Mouse (Mus musculus) liver, adult 2 months (tissue): ENCODE measurements around the gene Ramp1. TPM values are rescaled to one million over a fixed set of nuclear protein-coding genes. Genes with fewer than 3 reads are reported as not detected.

Source experiments
- DNase-seq: peaks from one replicate; pipeline ENCODE4 v3.0.0-alpha.2; 2011; ENCODE audit warnings: low read depth, low spot score; ENCODE audit errors: extremely low read depth
- H3K27ac ChIP-seq: fragments of 200-500 bp; replicated peaks from 2 replicates; pipeline ENCODE4 v1.5.1; 2012; ENCODE audit warnings: low read depth, mild to moderate bottlenecking, control low read depth, inconsistent platforms, low read length; ENCODE audit not compliant: insufficient read depth
- H3K27me3 ChIP-seq: fragments of 200-500 bp; 2 replicates; pipeline ENCODE4 v1.6.1; 2012; ENCODE audit warnings: mild to moderate bottlenecking, moderate library complexity, low read length, inconsistent platforms; ENCODE audit not compliant: control insufficient read depth, insufficient read depth
- H3K36me3 ChIP-seq: fragments of 200-500 bp; 2 replicates; pipeline ENCODE4 v1.6.1; 2012; ENCODE audit warnings: low read length, inconsistent platforms; ENCODE audit not compliant: control insufficient read depth, insufficient read depth
- H3K4me1 ChIP-seq: fragments of 200-500 bp; 2 replicates; pipeline ENCODE4 v1.6.1; 2011; ENCODE audit warnings: low read length; ENCODE audit not compliant: control insufficient read depth, insufficient read depth
- H3K4me3 ChIP-seq: fragments of 200-500 bp; 2 replicates; pipeline ENCODE4 v1.5.1; 2011; ENCODE audit warnings: low read depth, mild to moderate bottlenecking, control low read depth, low read length, moderate library complexity; ENCODE audit not compliant: insufficient read depth
- H3K79me2 ChIP-seq: fragments of 200-500 bp; 2 replicates; pipeline ENCODE4 v1.6.1; 2012; ENCODE audit warnings: inconsistent platforms, mild to moderate bottlenecking, low read length, moderate library complexity; ENCODE audit not compliant: control insufficient read depth, insufficient read depth
- H3K9ac ChIP-seq: fragments of 200-500 bp; 2 replicates; pipeline ENCODE4 v1.6.1; 2012; ENCODE audit warnings: low read depth, mild to moderate bottlenecking, control low read depth, inconsistent platforms, low read length
- CTCF ChIP-seq: fragments of 200-500 bp; IDR thresholded peaks from 2 replicates; pipeline ENCODE4 v1.5.1; 2011; ENCODE audit warnings: low read depth, low read length, control low read depth
- POLR2A ChIP-seq: fragments of 200-500 bp; IDR thresholded peaks from 2 replicates; pipeline ENCODE4 v1.6.1; 2011; ENCODE audit warnings: low read length, control low read depth; ENCODE audit not compliant: insufficient read depth; ENCODE audit errors: extremely low read depth
- WGBS: fragments of 180-500 bp; shearing (Covaris S2); methylation state at CpG from one replicate; pipeline ENCODE4 v1.1.7; 2018; 5-methylcytosine and 5-hydroxymethylcytosine counted together
- polyA plus RNA-seq: library from polyadenylated mRNA; depleted of rRNA; stranded (reverse); fragments of >200 nt; gene quantifications from 2 replicates; pipeline ENCODE4 v1.2.3, GENCODE M21; 2012; rRNA removed
- total RNA-seq: library from RNA; depleted of rRNA; stranded (reverse); fragments of >200 nt; gene quantifications from 2 replicates; pipeline ENCODE4 v1.2.3, GENCODE M21; 2014; rRNA removed

Gene Ramp1
- total RNA-seq (3.6 and 4.6 TPM in 2 replicates), polyA plus RNA-seq (6.3 and 6.6 TPM in 2 replicates)

GRCm38 (mm10) chr1:91179533-91180173 is at the start of gene Ramp1:
TSS of gene Ramp1 (plus strand) at chr1:91179822.
- 4% methylated on average over 37 of the region's 37 CpGs for WGBS
- Histone ChIP-seq H3K27me3 (peaks cover 3% of the 10 kb centered on the region; the same call in 1 of the 2 replicates), H3K79me2 (no peaks in the 10 kb centered on the region), H3K4me3 (peak within 1 kb of the TSS; percentile 66), H3K9ac (peak within 1 kb of the TSS; percentile 64), H3K36me3 (no peaks in the 10 kb centered on the region), H3K4me1 (no peaks in the 10 kb centered on the region), H3K27ac (peak within 1 kb of the TSS; percentile 24; the same call in 1 of the 2 replicates)
- no peak for TF ChIP-seq POLR2A
- no peak for TF ChIP-seq CTCF
- DNase-seq: no peak

- no peaks in the 10 kb centered on the region for H3K79me2 ChIP-seq
- H3K9ac ChIP-seq: no peak overlapping the region
- TF ChIP-seq CTCF (no peak), POLR2A (no peak)
- no peak overlapping the region for H3K27ac ChIP-seq
- 79% methylated on average over 2 of the region's 2 CpGs for WGBS
- no peaks in the 10 kb centered on the region for H3K36me3 ChIP-seq
- no peak for DNase-seq
- no peaks in the 10 kb centered on the region for H3K4me1 ChIP-seq
- no peak overlapping the region for H3K4me3 ChIP-seq
- H3K27me3 ChIP-seq: no peaks in the 10 kb centered on the region
Observed at GRCm38 (mm10) chr1:91137036-91137435, 42.6 kb upstream of the Ramp1 start.

- no peaks in the 10 kb centered on the region for H3K27me3 ChIP-seq
- WGBS: 70% methylated on average over 20 of the region's 20 CpGs
- no peak within 1 kb of the TSS for H3K9ac ChIP-seq
- H3K27ac ChIP-seq: no peak within 1 kb of the TSS
- H3K4me3 ChIP-seq: peak within 1 kb of the TSS; percentile 39; the same call in 1 of the 2 replicates
- DNase-seq: no peak
- no peaks in the 10 kb centered on the region for H3K36me3 ChIP-seq
- TF ChIP-seq POLR2A (no peak), CTCF (no peak)
- H3K4me1 ChIP-seq: no peaks in the 10 kb centered on the region
- no peaks in the 10 kb centered on the region for H3K79me2 ChIP-seq
Observed at GRCm38 (mm10) chr1:91144813-91145212, 34.8 kb upstream of the Ramp1 start, which contains the start of gene Rbm44. TSS of gene Rbm44 (plus strand) at chr1:91145089.

- 74% methylated on average over 2 of the region's 2 CpGs for WGBS
- Histone ChIP-seq H3K4me1 (no peaks in the 10 kb centered on the region), H3K79me2 (no peaks in the 10 kb centered on the region), H3K4me3 (no peak overlapping the region), H3K27me3 (no peaks in the 10 kb centered on the region), H3K9ac (no peak overlapping the region), H3K36me3 (no peaks in the 10 kb centered on the region), H3K27ac (no peak overlapping the region)
- TF ChIP-seq POLR2A (no peak), CTCF (no peak)
- no peak for DNase-seq
Observed at GRCm38 (mm10) chr1:91151509-91151908, 28.1 kb upstream of the Ramp1 start.

- Histone ChIP-seq H3K36me3 (no peaks in the 10 kb centered on the region), H3K79me2 (no peaks in the 10 kb centered on the region), H3K27ac (no peak overlapping the region), H3K9ac (no peak overlapping the region), H3K4me3 (no peak overlapping the region), H3K27me3 (no peaks in the 10 kb centered on the region), H3K4me1 (no peaks in the 10 kb centered on the region)
- no peak for DNase-seq
- no peak for TF ChIP-seq POLR2A
- TF ChIP-seq CTCF: no peak
- WGBS: 81% methylated on average over 6 of the region's 6 CpGs
Observed at GRCm38 (mm10) chr1:91166798-91167197, 12.8 kb upstream of the Ramp1 start.

GRCm38 (mm10) chr1:91169157-91169556 is 10.5 kb upstream of the Ramp1 start:
- no peaks in the 10 kb centered on the region; the same call in 1 of the 2 replicates for H3K27me3 ChIP-seq
- H3K79me2 ChIP-seq: no peaks in the 10 kb centered on the region
- H3K4me1 ChIP-seq: no peaks in the 10 kb centered on the region
- H3K9ac ChIP-seq: no peak overlapping the region
- DNase-seq: no peak
- no peak for TF ChIP-seq POLR2A
- TF ChIP-seq CTCF: no peak
- H3K36me3 ChIP-seq: no peaks in the 10 kb centered on the region
- no peak overlapping the region for H3K4me3 ChIP-seq
- H3K27ac ChIP-seq: no peak overlapping the region
- WGBS: 83% methylated on average over 4 of the region's 4 CpGs
